Mouse (Mus musculus) liver, adult 2 months (tissue): ENCODE results near the gene Naalad2. TPM values are rescaled to one million over a fixed set of nuclear protein-coding genes. Genes with fewer than 3 reads are reported as not detected.
A peak's percentile ranks its signal among the peaks of the same experiment; 100 is the strongest.
"Not testable (repeated sequence)": the region's sequence is repeated elsewhere in the genome, so short reads cannot be mapped to it uniquely, and the experiment has no call there.

ENCODE experiments used
- DNase-seq: peaks from one replicate; pipeline ENCODE4 v3.0.0-alpha.2; 2011; ENCODE audit warnings: low read depth, low spot score; ENCODE audit errors: extremely low read depth
- H3K27ac ChIP-seq: fragments of 200-500 bp; replicated peaks from 2 replicates; pipeline ENCODE4 v1.5.1; 2012; ENCODE audit warnings: low read depth, mild to moderate bottlenecking, control low read depth, inconsistent platforms, low read length; ENCODE audit not compliant: insufficient read depth
- H3K27me3 ChIP-seq: fragments of 200-500 bp; 2 replicates; pipeline ENCODE4 v1.6.1; 2012; ENCODE audit warnings: mild to moderate bottlenecking, moderate library complexity, low read length, inconsistent platforms; ENCODE audit not compliant: control insufficient read depth, insufficient read depth
- H3K36me3 ChIP-seq: fragments of 200-500 bp; 2 replicates; pipeline ENCODE4 v1.6.1; 2012; ENCODE audit warnings: low read length, inconsistent platforms; ENCODE audit not compliant: control insufficient read depth, insufficient read depth
- H3K4me1 ChIP-seq: fragments of 200-500 bp; 2 replicates; pipeline ENCODE4 v1.6.1; 2011; ENCODE audit warnings: low read length; ENCODE audit not compliant: control insufficient read depth, insufficient read depth
- H3K4me3 ChIP-seq: fragments of 200-500 bp; 2 replicates; pipeline ENCODE4 v1.5.1; 2011; ENCODE audit warnings: low read depth, mild to moderate bottlenecking, control low read depth, low read length, moderate library complexity; ENCODE audit not compliant: insufficient read depth
- H3K79me2 ChIP-seq: fragments of 200-500 bp; 2 replicates; pipeline ENCODE4 v1.6.1; 2012; ENCODE audit warnings: inconsistent platforms, mild to moderate bottlenecking, low read length, moderate library complexity; ENCODE audit not compliant: control insufficient read depth, insufficient read depth
- H3K9ac ChIP-seq: fragments of 200-500 bp; 2 replicates; pipeline ENCODE4 v1.6.1; 2012; ENCODE audit warnings: low read depth, mild to moderate bottlenecking, control low read depth, inconsistent platforms, low read length
- CTCF ChIP-seq: fragments of 200-500 bp; IDR thresholded peaks from 2 replicates; pipeline ENCODE4 v1.5.1; 2011; ENCODE audit warnings: low read depth, low read length, control low read depth
- POLR2A ChIP-seq: fragments of 200-500 bp; IDR thresholded peaks from 2 replicates; pipeline ENCODE4 v1.6.1; 2011; ENCODE audit warnings: low read length, control low read depth; ENCODE audit not compliant: insufficient read depth; ENCODE audit errors: extremely low read depth
- WGBS: fragments of 180-500 bp; shearing (Covaris S2); methylation state at CpG from one replicate; pipeline ENCODE4 v1.1.7; 2018; 5-methylcytosine and 5-hydroxymethylcytosine counted together
- polyA plus RNA-seq: library from polyadenylated mRNA; depleted of rRNA; stranded (reverse); fragments of >200 nt; gene quantifications from 2 replicates; pipeline ENCODE4 v1.2.3, GENCODE M21; 2012
- total RNA-seq: library from RNA; depleted of rRNA; stranded (reverse); fragments of >200 nt; gene quantifications from 2 replicates; pipeline ENCODE4 v1.2.3, GENCODE M21; 2014

Naalad2 gene
- total and polyA plus RNA-seq, 2 experiments: 0.43 to 1.6 TPM

- TF ChIP-seq CTCF (no peak), POLR2A (no peak)
- no peak overlapping the region for H3K9ac ChIP-seq
- no peak for DNase-seq
- no peaks in the 10 kb centered on the region for H3K27me3 ChIP-seq
- no peaks in the 10 kb centered on the region for H3K36me3 ChIP-seq
- H3K27ac ChIP-seq: no peak overlapping the region
- no peak overlapping the region; the same call in 1 of the 2 replicates for H3K4me3 ChIP-seq
- no peaks in the 10 kb centered on the region for H3K79me2 ChIP-seq
- H3K4me1 ChIP-seq: no peaks in the 10 kb centered on the region
- WGBS: 35% methylated on average over 6 of the region's 6 CpGs
Measured at GRCm38 (mm10) chr9:18385782-18386181, 17.0 kb downstream of the Naalad2 start.

GRCm38 (mm10) chr9:18373026-18373425 is 29.8 kb downstream of the Naalad2 start:
- not testable (repeated sequence) for H3K4me3 ChIP-seq, H3K4me1 ChIP-seq, H3K9ac ChIP-seq, H3K79me2 ChIP-seq, H3K27me3 ChIP-seq, DNase-seq, H3K36me3 ChIP-seq, H3K27ac ChIP-seq
- 74% methylated on average over 1 of the region's 1 CpGs for WGBS

- DNase-seq: no peak
- no peak overlapping the region for H3K27ac ChIP-seq
- H3K4me1 ChIP-seq: no peaks in the 10 kb centered on the region
- no peaks in the 10 kb centered on the region for H3K79me2 ChIP-seq
- WGBS: 96% methylated on average over 3 of the region's 3 CpGs
- no peak overlapping the region for H3K4me3 ChIP-seq
- TF ChIP-seq CTCF (no peak), POLR2A (no peak)
- H3K9ac ChIP-seq: no peak overlapping the region
- peaks cover 42% of the 10 kb centered on the region for H3K36me3 ChIP-seq
- no peaks in the 10 kb centered on the region for H3K27me3 ChIP-seq
Measured at GRCm38 (mm10) chr9:18319990-18320389, 82.8 kb downstream of the Naalad2 start.

GRCm38 (mm10) chr9:18298301-18298700 is 104.5 kb downstream of the Naalad2 start:
- no peaks in the 10 kb centered on the region for H3K27me3 ChIP-seq
- TF ChIP-seq CTCF: no peak
- TF ChIP-seq POLR2A: no peak
- no peak overlapping the region for H3K9ac ChIP-seq
- 93% methylated on average over 6 of the region's 6 CpGs for WGBS
- H3K79me2 ChIP-seq: peaks cover 7% of the 10 kb centered on the region; the same call in 1 of the 2 replicates
- no peak overlapping the region for H3K27ac ChIP-seq
- no peak for DNase-seq
- H3K4me3 ChIP-seq: no peak overlapping the region
- peaks cover 34% of the 10 kb centered on the region for H3K36me3 ChIP-seq
- H3K4me1 ChIP-seq: peaks cover 3% of the 10 kb centered on the region; the same call in 1 of the 2 replicates

- WGBS: 13% methylated on average over 6 of the region's 6 CpGs
- H3K79me2 ChIP-seq: peaks cover 8% of the 10 kb centered on the region; the same call in 1 of the 2 replicates
- no peaks in the 10 kb centered on the region for H3K27me3 ChIP-seq
- peak; percentile 63 for DNase-seq
- TF ChIP-seq POLR2A (no peak), CTCF (no peak)
- peak overlapping the region; percentile 73; the same call in 1 of the 2 replicates for H3K27ac ChIP-seq
- H3K4me3 ChIP-seq: peak overlapping the region; percentile 74
- peaks cover 6% of the 10 kb centered on the region; the same call in 1 of the 2 replicates for H3K4me1 ChIP-seq
- H3K9ac ChIP-seq: peak overlapping the region; percentile 86
- peaks cover 11% of the 10 kb centered on the region for H3K36me3 ChIP-seq
Measured at GRCm38 (mm10) chr9:18293026-18293781, 109.6 kb downstream of the Naalad2 start.

- no peak for TF ChIP-seq POLR2A
- TF ChIP-seq CTCF: no peak
- H3K4me3 ChIP-seq: peak overlapping the region; percentile 74
- H3K9ac ChIP-seq: peak overlapping the region; percentile 86
- peaks cover 6% of the 10 kb centered on the region; the same call in 1 of the 2 replicates for H3K4me1 ChIP-seq
- under 1% methylated on average over 24 of the region's 24 CpGs for WGBS
- H3K79me2 ChIP-seq: peaks cover 8% of the 10 kb centered on the region; the same call in 1 of the 2 replicates
- no peaks in the 10 kb centered on the region for H3K27me3 ChIP-seq
- DNase-seq: no peak
- H3K27ac ChIP-seq: peak overlapping the region; percentile 73
- peaks cover 8% of the 10 kb centered on the region for H3K36me3 ChIP-seq
Measured at GRCm38 (mm10) chr9:18292443-18292922, 110.3 kb downstream of the Naalad2 start.
